ENCODE assay signal across 7 mouse cellular contexts in genomic region chr14:121405120-121405519, GRCm38 (mm10). TPM values are rescaled to one million over a fixed set of nuclear protein-coding genes. Genes with fewer than 3 reads are reported as not detected.
DNase-seq lines count a peak whose midpoint lies in the region; ATAC-seq and TF ChIP-seq lines count a peak whose summit lies in the region.

No protein-coding gene starts in this region.

- no peaks in the 10 kb centered on the region for H3K36me3 ChIP-seq in lung, postnatal 0 days (ENCODE audit: insufficient read depth, low read length)
- H3K36me3 ChIP-seq in forebrain, postnatal 0 days (ENCODE audit: insufficient read depth) = no peaks in the 10 kb centered on the region

- DNase-seq in lung, postnatal 0 days (ENCODE audit: low spot score) = no peak
- DNase-seq in lung, adult 18-20 months = no peak
- peak; percentile 9 for DNase-seq in forebrain, postnatal 0 days
- DNase-seq in liver = peak; percentile 36
- DNase-seq in retina, adult 2 months (ENCODE audit: low read depth, low spot score) = peak; percentile 13
- no peak for DNase-seq in frontal cortex, postnatal 14 days (ENCODE audit: low spot score in 2 of 2)
- no peak for DNase-seq in cerebellum, adult 11 months

- no peaks in the 10 kb centered on the region for H3K27me3 ChIP-seq in lung, postnatal 0 days (replicated peaks; ENCODE audit: insufficient read depth, low read length)
- no peaks in the 10 kb centered on the region for H3K27me3 ChIP-seq in forebrain, postnatal 0 days (ENCODE audit: insufficient read depth, low read length)

- H3K4me2 ChIP-seq in lung, postnatal 0 days (replicated peaks; ENCODE audit: low read depth, low read length) = peak overlapping the region; percentile 14; the same call in 1 of the 2 replicates
- peak overlapping the region; percentile 40 for H3K4me2 ChIP-seq in forebrain, postnatal 0 days (ENCODE audit: low read depth)

- H3K9me3 ChIP-seq in lung, postnatal 0 days (ENCODE audit: low read length) = no peaks in the 10 kb centered on the region
- H3K9me3 ChIP-seq in forebrain, postnatal 0 days (ENCODE audit: low read length) = no peaks in the 10 kb centered on the region

- no peak for TF ChIP-seq CTCF in lung, postnatal 0 days (IDR thresholded peaks at IDR 0.05)
- TF ChIP-seq CTCF in forebrain, postnatal 0 days (IDR thresholded peaks at IDR 0.05; ENCODE audit: low read depth) = no peak

- H3K27ac ChIP-seq in lung, postnatal 0 days (ENCODE audit: low read length) = no peak overlapping the region
- no peak overlapping the region for H3K27ac ChIP-seq in forebrain, postnatal 0 days (ENCODE audit: low read depth, low read length)

- no peak for ATAC-seq in lung, postnatal 0 days
- no peak for ATAC-seq in forebrain, postnatal 0 days

- H3K9ac ChIP-seq in lung, postnatal 0 days (replicated peaks; ENCODE audit: low read depth) = no peak overlapping the region
- H3K9ac ChIP-seq in forebrain, postnatal 0 days = no peak overlapping the region

- no peaks in the 10 kb centered on the region for H3K4me1 ChIP-seq in lung, postnatal 0 days (ENCODE audit: insufficient read depth, low read depth, low read length)
- H3K4me1 ChIP-seq in forebrain, postnatal 0 days (ENCODE audit: insufficient read depth) = no peaks in the 10 kb centered on the region

- H3K4me3 ChIP-seq in lung, postnatal 0 days (ENCODE audit: low read depth, low read length) = no peak overlapping the region
- peak overlapping the region; percentile 19 for H3K4me3 ChIP-seq in forebrain, postnatal 0 days (ENCODE audit: low read depth, low read length)

- TF ChIP-seq EP300 in lung, postnatal 0 days (IDR thresholded peaks at IDR 0.05) = no peak

- 54% methylated on average over 13 of the region's 13 CpGs for WGBS in lung, postnatal 0 days
- 46% methylated on average over 13 of the region's 13 CpGs for WGBS in forebrain, postnatal 0 days

RNA-seq across cellular contexts. Expression of gene Stk24, which starts 25.3 kb away (rescaled TPM):
- 30.6 and 33.4 TPM in 2 replicates for polyA plus RNA-seq in lung, postnatal 0 days (2015; fragmentation: Nextera tagmentation; extraction: Ambion mirVana)
- total RNA-seq in forebrain, postnatal 0 days (2014; rRNA removed) = 27.5 and 34.0 TPM in 2 replicates
- polyA plus RNA-seq in forebrain, postnatal 0 days (2015; fragmentation: Nextera tagmentation; extraction: Ambion mirVana) = 13.2 and 15.3 TPM in 2 replicates

Comparison
In these comparisons a context has a peak if more than half of its experiments do, and no peak if none do; other contexts are left out.
1. DNase-seq: peak in forebrain, postnatal 0 days (single experiment), liver (single experiment) and retina, adult 2 months (single experiment); none in lung, postnatal 0 days (single experiment), lung, adult 18-20 months (0 of 2), frontal cortex, postnatal 14 days (0 of 2) and cerebellum, adult 11 months (single experiment).